Mouse (Mus musculus) layer of hippocampus, adult 2 months (tissue): ENCODE results near the gene Spock2. TPM values are rescaled to one million over a fixed set of nuclear protein-coding genes. Genes with fewer than 3 reads are reported as not detected.
"Not testable (repeated sequence)": the region's sequence is repeated elsewhere in the genome, so short reads cannot be mapped to it uniquely, and the experiment has no call there.

Experiments
- DNase-seq, 2 experiments: peaks; one replicate each; pipeline ENCODE4 v3.0.0; 2022; ENCODE audit warnings: low spot score in 2 of 2
- H3K27ac ChIP-seq: fragments of 200-600 bp; 2 replicates; pipeline ENCODE4 v1.8.1; 2022
- H3K4me3 ChIP-seq: fragments of 200-600 bp; 2 replicates; pipeline ENCODE4 v1.8.1; 2022; ENCODE audit warnings: mild to moderate bottlenecking
- CTCF ChIP-seq: fragments of 200-600 bp; conservative IDR thresholded peaks from 2 replicates; pipeline ENCODE4 v1.8.1; 2022; ENCODE audit warnings: antibody characterized with exemption, mild to moderate bottlenecking, moderate library complexity
- total RNA-seq, 2 experiments: library from RNA; stranded (reverse); gene quantifications; 2 replicates each; pipeline ENCODE4 v1.2.3; 2021

Gene Spock2
- total RNA-seq, 2 experiments from 2014 or later: 476 to 514 TPM

DNA sequence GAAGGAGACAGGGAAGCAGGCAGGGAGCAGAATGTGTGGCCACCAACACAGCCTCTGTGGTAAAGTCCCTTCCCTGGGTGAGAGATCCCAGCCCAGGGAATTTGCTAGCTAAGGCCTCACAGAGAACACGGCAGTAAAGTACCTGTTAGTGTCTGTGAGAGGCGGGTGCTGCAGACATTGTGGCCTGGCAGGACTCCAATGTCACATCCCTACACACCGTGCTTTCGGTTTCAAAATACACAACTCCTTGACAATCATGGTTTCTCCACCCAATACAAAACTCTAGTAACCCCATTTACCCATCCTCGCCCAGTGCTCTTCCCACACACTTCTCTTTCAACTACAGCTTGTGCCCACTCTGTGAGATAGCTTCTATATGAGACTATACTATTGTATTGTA lies 32.7 kb downstream of the Spock2 start:
- DNase-seq: no peak
- no peak overlapping the region for H3K27ac ChIP-seq
- TF ChIP-seq CTCF: no peak
- H3K4me3 ChIP-seq: no peak overlapping the region

- DNase-seq: no peak
- TF ChIP-seq CTCF: no peak
- H3K27ac ChIP-seq: no peak overlapping the region
- H3K4me3 ChIP-seq: no peak overlapping the region
These were observed 34.7 kb downstream of the Spock2 start for GRCm38 (mm10) chr10:60140751-60141150.

DNA sequence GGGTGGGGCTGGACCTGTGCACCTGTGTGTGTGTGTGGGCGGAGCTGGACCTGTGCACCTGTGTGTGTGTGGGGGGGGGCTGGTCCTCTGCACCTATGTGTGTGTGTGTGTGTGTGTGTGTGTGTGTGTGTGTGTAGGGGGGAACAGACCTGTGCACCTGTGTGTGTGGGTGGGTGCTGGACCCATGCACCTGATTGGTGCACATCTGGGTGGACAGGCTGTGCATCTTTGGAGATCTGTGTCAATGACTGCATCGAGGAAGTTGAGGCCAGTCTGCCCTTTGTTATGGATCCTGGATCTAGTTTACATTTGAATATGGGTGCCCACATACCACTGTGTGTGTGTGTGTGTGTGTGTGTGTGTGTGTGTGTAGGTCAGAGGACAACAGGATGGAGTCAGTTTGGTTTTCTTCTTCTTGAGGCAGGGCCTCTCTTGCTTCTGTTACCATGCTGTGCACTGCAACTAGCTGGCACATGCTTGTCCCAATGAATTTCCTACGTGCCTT lies 35.7 kb downstream of the Spock2 start:
- no peak overlapping the region for H3K27ac ChIP-seq

DNA sequence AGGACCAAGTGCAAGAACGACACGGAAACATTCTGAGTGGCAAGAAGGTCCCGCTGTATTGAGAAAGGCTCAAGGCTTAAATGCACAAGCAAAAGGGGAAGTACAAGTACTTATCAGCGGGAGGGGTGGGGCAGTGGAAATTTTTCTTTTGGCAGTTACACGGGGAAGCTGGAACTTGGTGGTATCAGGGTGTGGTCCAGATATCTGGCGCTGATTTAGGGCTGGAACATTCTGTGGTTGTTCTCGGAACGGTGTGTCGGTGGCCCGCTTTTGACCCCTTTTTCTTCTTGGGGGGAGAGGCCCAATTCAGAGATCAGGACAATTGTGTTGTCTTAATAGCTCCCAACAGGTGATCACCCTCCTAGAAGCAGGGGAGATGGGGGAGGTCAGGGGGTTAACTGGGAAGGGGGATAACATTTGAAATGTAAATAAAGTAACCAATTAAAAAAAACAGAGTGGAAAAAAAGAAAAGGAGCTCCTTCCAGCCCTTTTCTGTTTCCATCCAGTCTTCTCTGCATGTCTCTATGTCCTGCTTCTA lies 41.6 kb downstream of the Spock2 start:
- not testable (repeated sequence) for H3K4me3 ChIP-seq, DNase-seq, H3K27ac ChIP-seq

More for the DNA sequence above, 35.7 kb downstream of the Spock2 start:
- TF ChIP-seq CTCF: no peak
- no peak overlapping the region for H3K4me3 ChIP-seq
- DNase-seq: no peak

DNA sequence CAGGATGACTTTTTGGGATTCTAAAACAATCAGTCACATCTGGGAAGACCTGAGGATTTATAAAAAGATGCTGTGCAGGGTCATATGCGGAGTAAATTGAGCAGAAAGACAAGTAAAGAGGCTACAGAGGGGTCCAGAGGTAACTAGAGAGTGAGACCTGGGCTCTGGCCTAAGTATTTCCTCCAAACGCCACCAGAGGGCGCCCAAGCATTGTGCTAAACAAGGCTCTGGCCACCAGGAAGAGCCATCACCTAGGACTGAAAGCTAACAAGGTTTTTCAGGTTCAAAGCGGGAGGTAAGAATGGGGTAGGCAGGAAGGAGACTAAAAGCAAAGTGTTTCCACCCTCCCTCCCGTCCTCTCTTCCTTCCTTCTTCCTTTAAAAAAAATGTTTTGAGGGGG lies 42.1 kb downstream of the Spock2 start:
- DNase-seq: peak; percentile 63 to 88
- TF ChIP-seq CTCF: peak; percentile 93
- Histone ChIP-seq H3K27ac (no peak overlapping the region), H3K4me3 (no peak overlapping the region)

- Histone ChIP-seq H3K4me3 (no peak overlapping the region), H3K27ac (no peak overlapping the region)
- no peak for TF ChIP-seq CTCF
- no peak for DNase-seq
These were observed 45.2 kb downstream of the Spock2 start for GRCm38 (mm10) chr10:60151107-60151663.

- no peak for TF ChIP-seq CTCF
- no peak overlapping the region for H3K27ac ChIP-seq
- no peak for DNase-seq
- no peak overlapping the region for H3K4me3 ChIP-seq
These were observed 50.0 kb downstream of the Spock2 start for GRCm38 (mm10) chr10:60156016-60156415.

- no peak for TF ChIP-seq CTCF
- DNase-seq: no peak
- Histone ChIP-seq H3K27ac (no peak overlapping the region), H3K4me3 (no peak overlapping the region)
These were observed 52.1 kb downstream of the Spock2 start for GRCm38 (mm10) chr10:60158144-60158543.

- H3K27ac ChIP-seq, H3K4me3 ChIP-seq, DNase-seq: not testable (repeated sequence)
These were observed 55.4 kb downstream of the Spock2 start for GRCm38 (mm10) chr10:60161397-60161796.

DNA sequence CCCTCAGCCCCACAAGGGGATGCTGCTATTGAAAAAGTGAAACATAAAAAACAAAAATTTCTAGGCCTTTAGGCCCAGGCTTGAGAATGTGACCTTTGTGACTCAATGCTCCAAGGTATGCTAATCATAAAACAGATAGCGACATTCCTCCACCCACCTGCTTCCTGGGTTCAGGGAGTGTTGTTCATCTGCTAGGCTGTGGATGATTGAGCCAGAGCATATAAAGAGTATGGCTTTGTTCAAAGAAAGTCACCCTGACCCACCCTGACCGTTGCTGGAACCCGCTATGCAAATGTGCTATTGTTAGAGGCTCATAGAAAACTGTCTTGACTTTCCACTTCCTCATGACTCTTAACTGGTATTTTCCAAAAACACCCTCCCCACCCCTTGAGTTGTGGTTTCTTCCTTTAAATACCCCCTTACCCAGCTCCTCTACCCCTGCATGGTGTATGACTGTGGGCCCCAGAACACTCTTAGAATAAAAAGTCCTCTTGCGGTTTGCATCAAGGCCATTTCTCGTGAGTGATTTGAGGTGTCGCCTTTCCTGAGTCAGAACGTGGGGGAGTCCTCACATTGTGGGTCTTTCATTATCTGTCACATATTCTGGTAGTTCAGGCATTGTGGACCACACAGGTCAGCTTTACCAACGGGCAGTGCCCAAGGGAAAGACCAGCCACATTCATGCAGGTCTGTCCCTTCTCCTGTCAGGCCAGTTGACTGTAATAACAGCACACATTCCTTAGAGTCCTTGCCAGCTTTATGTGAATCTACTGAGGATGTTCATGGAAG lies 56.4 kb downstream of the Spock2 start:
- not testable (repeated sequence) for H3K4me3 ChIP-seq, H3K27ac ChIP-seq, DNase-seq

DNA sequence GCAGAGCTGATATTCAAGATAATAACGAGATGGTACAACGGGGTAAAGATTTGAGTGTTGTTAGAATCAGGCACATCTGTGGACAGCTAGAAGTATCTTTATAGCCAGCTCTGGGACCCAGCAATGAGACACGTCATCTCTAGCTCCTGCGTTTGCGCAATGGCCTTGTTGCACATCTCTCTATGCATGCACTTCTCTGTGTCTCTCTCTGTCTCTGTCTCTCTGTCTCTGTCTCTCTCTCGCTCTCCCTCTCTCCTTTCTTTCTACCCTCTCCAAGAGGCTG lies 56.9 kb downstream of the Spock2 start:
- Histone ChIP-seq H3K27ac (no peak overlapping the region), H3K4me3 (no peak overlapping the region)
- no peak for DNase-seq
- no peak for TF ChIP-seq CTCF

DNA sequence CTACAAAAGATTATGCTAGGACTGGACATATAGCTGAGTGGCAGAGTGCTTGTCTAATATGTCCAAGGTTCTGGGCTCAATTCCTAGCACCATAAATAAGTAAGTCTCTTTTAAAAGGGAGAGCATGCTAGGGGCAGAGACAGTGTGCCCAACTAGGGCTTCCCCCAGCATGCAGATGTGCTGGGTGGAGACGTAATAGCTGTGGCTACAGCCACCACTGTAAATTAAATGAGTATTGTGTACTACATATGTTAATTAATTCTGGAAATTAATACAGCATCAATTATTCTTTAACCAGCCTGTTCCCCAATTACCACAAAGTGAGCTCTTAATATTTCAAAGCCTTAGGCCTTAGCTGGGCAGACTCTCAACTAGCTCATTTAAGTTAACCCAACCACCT lies 58.9 kb downstream of the Spock2 start:
- no peak for DNase-seq
- TF ChIP-seq CTCF: no peak
- Histone ChIP-seq H3K4me3 (no peak overlapping the region), H3K27ac (no peak overlapping the region)

- no peak overlapping the region for H3K4me3 ChIP-seq
- no peak for DNase-seq
- no peak for TF ChIP-seq CTCF
- H3K27ac ChIP-seq: no peak overlapping the region
These were observed 60.0 kb downstream of the Spock2 start for GRCm38 (mm10) chr10:60166068-60166467.

DNA sequence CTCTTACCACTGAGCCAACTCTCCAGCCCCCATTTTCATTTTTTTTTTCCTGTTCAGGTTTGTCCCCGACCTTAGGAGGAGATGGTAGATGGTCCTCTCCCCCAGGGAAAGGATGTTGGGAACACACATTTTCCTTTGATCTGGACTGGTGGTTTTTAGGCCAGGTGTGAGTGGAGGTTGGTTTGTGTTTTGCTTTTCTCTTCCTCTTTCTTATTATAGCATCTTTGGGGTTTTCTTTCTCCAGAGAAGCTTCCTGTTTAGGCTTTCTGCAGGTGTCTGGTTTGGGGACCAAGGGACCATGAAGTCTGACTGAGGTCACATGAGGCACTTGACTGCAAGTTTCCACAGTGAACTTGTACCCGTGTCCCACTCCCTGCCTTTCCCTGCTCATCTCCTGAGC lies 62.3 kb downstream of the Spock2 start:
- Histone ChIP-seq H3K27ac (no peak overlapping the region), H3K4me3 (no peak overlapping the region)
- TF ChIP-seq CTCF: no peak
- DNase-seq: no peak
